Mouse (Mus musculus): ENCODE results near the gene Ano4.

DNA sequence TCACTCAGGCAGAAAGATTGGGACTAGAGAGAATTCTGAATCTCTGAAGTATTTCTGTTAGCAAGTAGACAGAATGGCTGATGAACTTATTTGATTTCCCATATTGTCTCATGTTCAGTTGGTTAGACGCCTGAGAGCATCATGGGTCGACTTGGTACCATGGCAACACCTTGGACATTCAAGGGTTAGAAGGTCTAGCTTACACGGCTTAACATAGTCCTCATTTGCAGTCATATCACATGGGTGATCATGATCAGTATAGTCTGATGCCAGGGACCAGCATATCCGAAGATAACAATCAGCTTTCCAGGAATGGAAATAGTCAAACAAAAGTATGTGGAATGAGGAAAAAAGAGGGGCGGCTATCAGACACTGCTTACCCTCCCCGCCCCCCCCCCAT is 365.6 kb downstream of the Ano4 start:
- TF ChIP-seq POLR2A (IDR thresholded peaks at IDR 0.05; ENCODE audit: low read depth, low read length) (no peak), CTCF (IDR thresholded peaks at IDR 0.05; ENCODE audit: extremely low read depth, insufficient read depth, insufficient read length, insufficient replicate concordance) (no peak)
